Mouse (Mus musculus) ES-E14 (cell line): ENCODE results near the gene Spata31d1b. TPM values are rescaled to one million over a fixed set of nuclear protein-coding genes. Genes with fewer than 3 reads are reported as not detected.
A peak's percentile ranks its signal among the peaks of the same experiment; 100 is the strongest.

Experiments used
- DNase-seq: peaks from one replicate; pipeline ENCODE4 v3.0.0-alpha.2; 2013; ENCODE audit warnings: low read depth, low spot score
- H3K27ac ChIP-seq: 2 replicates; pipeline ENCODE4 v1.5.1; 2012; ENCODE audit warnings: low read depth, mild to moderate bottlenecking, low read length, moderate library complexity, mixed read lengths; ENCODE audit not compliant: poor library complexity, insufficient read depth, severe bottlenecking
- H3K36me3 ChIP-seq: 2 replicates; pipeline ENCODE4 v1.6.1; 2012; ENCODE audit warnings: mild to moderate bottlenecking, low read length, moderate library complexity, mixed read lengths; ENCODE audit not compliant: control insufficient read depth, poor library complexity, insufficient read depth, severe bottlenecking
- H3K4me1 ChIP-seq, 2 experiments: fragments of 150-350 bp in 1 of 2; sonication (generic) in 1 of 2; 2 replicates each; pipeline ENCODE4 v1.6.1; 2012; ENCODE audit warnings: low read length in 2 of 2, mild to moderate bottlenecking in 1 of 2, mixed read lengths in 1 of 2; ENCODE audit not compliant: control insufficient read depth in 2 of 2, insufficient read depth in 2 of 2, poor library complexity in 1 of 2
- H3K4me3 ChIP-seq, 2 experiments: fragments of 150-350 bp in 1 of 2; sonication (generic) in 1 of 2; 2 replicates each; pipeline ENCODE4 v1.5.1; 2012; ENCODE audit warnings: low read length in 2 of 2, low read depth in 1 of 2, mild to moderate bottlenecking in 1 of 2, mixed read lengths in 1 of 2; ENCODE audit not compliant: insufficient read depth in 1 of 2, poor library complexity in 1 of 2, severe bottlenecking in 1 of 2
- H3K9ac ChIP-seq: 2 replicates; pipeline ENCODE4 v1.6.1; 2012; ENCODE audit warnings: low read depth, mild to moderate bottlenecking, low read length, mixed read lengths; ENCODE audit not compliant: poor library complexity, insufficient read depth, severe bottlenecking
- H3K9me3 ChIP-seq: fragments of 150-350 bp; sonication (generic); 2 replicates; pipeline ENCODE4 v1.6.1; 2012; ENCODE audit warnings: low read depth, mild to moderate bottlenecking, low read length; ENCODE audit not compliant: control insufficient read depth, insufficient read depth
- CHD2 ChIP-seq: IDR thresholded peaks from 2 replicates; pipeline ENCODE4 v1.6.1; 2014; ENCODE audit warnings: mild to moderate bottlenecking, low read depth, low read length, inconsistent platforms
- HCFC1 ChIP-seq: IDR thresholded peaks from 2 replicates; pipeline ENCODE4 v1.6.1; 2012; ENCODE audit warnings: low read length, inconsistent platforms, borderline replicate concordance; ENCODE audit not compliant: insufficient read depth
- MAFK ChIP-seq: IDR thresholded peaks from 2 replicates; pipeline ENCODE4 v1.6.1; 2014; ENCODE audit warnings: mild to moderate bottlenecking, low read depth, low read length, inconsistent platforms; ENCODE audit not compliant: insufficient read depth
- ZC3H11A ChIP-seq: IDR thresholded peaks from 2 replicates; pipeline ENCODE4 v1.6.1; 2012; ENCODE audit warnings: low read depth, mild to moderate bottlenecking, inconsistent platforms, low read length, borderline replicate concordance
- ZNF384 ChIP-seq: IDR thresholded peaks from 2 replicates; pipeline ENCODE4 v1.6.1; 2012; ENCODE audit warnings: low read depth, low read length, inconsistent platforms
- in situ Hi-C, 2 experiments: fragments of 600-800 bp; cut with MboI; formaldehyde crosslinking; loops; one replicate each; pipeline ENCODE4 v1.15.1; 2025; ENCODE audit warnings: low sequenced_read_pairs in 2 of 2, inconsistent platforms in 1 of 2; ENCODE audit not compliant: unreplicated experiment in 2 of 2
- total RNA-seq: library from RNA; depleted of rRNA; stranded (reverse); fragments of 300-350 nt; gene quantifications from 2 replicates; pipeline ENCODE4 v1.2.3, GENCODE M21; 2012; rRNA removed

The Spata31d1b gene
- total RNA-seq, 1 experiment, result 1.3 TPM

DNA sequence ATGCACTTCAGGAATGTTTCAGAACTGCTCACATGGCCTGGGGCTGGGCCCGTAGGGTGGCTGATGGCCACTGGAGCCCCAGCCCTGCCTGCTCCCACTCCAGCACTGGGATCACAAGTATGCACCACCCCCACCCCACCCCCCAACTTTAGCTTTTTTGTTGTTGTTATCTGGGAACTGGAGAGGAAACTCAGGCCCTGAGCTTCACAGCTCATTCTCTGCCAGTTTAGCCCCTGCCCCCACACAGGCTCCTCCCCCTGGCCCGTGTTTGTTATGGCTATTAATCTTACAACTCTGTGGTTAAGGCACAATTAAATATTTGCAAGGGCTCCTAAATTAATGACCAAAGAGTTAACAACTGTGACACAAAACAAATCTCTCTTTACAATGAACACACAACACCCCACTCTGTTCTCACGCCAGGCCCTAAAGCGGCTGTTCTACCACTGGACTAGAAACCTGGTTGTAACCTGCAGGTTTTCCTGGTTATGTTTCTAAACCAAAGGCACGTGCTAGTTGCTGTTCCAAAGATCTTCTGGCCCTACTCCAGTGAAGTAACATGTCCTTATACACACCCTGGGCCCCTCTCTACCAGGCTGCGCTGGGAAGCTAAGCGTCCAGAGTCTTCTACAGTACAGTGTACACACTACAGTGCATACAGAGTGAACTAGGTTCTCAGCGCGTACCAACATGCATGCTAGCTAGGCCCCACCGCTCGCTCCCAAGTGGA lies 54.9 kb downstream of the Spata31d1b start:
- Histone ChIP-seq H3K9me3 (no peaks in the 10 kb centered on the region), H3K27ac (no peak overlapping the region), H3K4me1 (peaks cover 7 to 18% of the 10 kb centered on the region in 2 experiments), H3K9ac (no peak overlapping the region), H3K36me3 (peaks cover 16% of the 10 kb centered on the region), H3K4me3 (no peak overlapping the region)
- TF ChIP-seq ZC3H11A (no peak), ZNF384 (no peak), CHD2 (no peak), MAFK (no peak), HCFC1 (no peak)
- DNase-seq, result no peak
- in situ Hi-C loops, result no loop called here

DNA sequence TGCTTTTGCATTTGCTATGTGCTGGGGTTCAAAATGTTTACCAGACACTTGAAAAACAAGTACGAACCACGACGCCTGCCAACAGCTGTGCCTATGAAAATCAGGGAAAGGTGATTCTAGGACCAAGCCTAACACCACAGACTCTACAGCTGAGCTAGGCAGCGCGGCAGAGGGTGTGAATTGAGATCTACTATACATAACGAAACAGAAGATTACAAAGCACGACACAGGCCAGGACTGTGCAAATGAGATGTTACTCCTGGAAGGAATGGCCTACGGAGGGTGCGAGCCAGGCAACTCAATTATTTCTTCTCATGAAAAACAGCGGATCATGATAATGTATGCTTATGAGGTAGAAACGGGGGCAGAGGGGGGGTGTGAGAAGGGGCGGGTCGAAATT lies 56.4 kb downstream of the Spata31d1b start:
- TF ChIP-seq ZC3H11A, result no peak
- Histone ChIP-seq H3K9ac (peak overlapping the region; percentile 42; the same call in 1 of the 2 replicates), H3K9me3 (no peaks in the 10 kb centered on the region), H3K4me1 (peaks cover 7 to 18% of the 10 kb centered on the region in 2 experiments), H3K36me3 (peaks cover 15% of the 10 kb centered on the region; the same call in 1 of the 2 replicates), H3K27ac (no peak overlapping the region), H3K4me3 (peak overlapping the region; percentile 93 to 98)
- in situ Hi-C loops, result no loop called here
- DNase-seq, result no peak

Other genes starting within 250 kb of the Spata31d1b start
- gene Agtpbp1, start 127.1 kb upstream of the Spata31d1b start, total RNA-seq, result 25.0 and 32.1 TPM in 2 replicates
- 75.4 and 79.1 TPM in 2 replicates for gene Naa35, start 127.0 kb upstream of the Spata31d1b start, total RNA-seq
- 93.8 and 132 TPM in 2 replicates for gene Golm1, start 36.5 kb upstream of the Spata31d1b start, total RNA-seq
- gene 4921517D22Rik, start 18.2 kb upstream of the Spata31d1b start, total RNA-seq, result not detected in 2 replicates
- gene Spata31d1a, start 2.0 kb upstream of the Spata31d1b start, total RNA-seq, result 2.2 and 3.4 TPM in 2 replicates
- gene Spata31d1d, start 19.5 kb downstream of the Spata31d1b start, total RNA-seq, result 0.18 and 0.48 TPM in 2 replicates
- 0.18 and 0.26 TPM in 2 replicates for gene 1700014D04Rik, start 34.5 kb downstream of the Spata31d1b start, total RNA-seq
- 15.2 and 21.7 TPM in 2 replicates for gene Isca1, start 57.5 kb downstream of the Spata31d1b start, total RNA-seq
- not detected in 2 replicates for gene Gm49354, start 70.0 kb downstream of the Spata31d1b start, total RNA-seq
- 27.5 and 31.1 TPM in 2 replicates for gene Tut7, start 110.9 kb downstream of the Spata31d1b start, total RNA-seq